Mouse (Mus musculus): ENCODE measurements around the gene Foxk1.
A peak's percentile ranks its signal among the peaks of the same experiment; 100 is the strongest.

Foxk1 gene

DNA sequence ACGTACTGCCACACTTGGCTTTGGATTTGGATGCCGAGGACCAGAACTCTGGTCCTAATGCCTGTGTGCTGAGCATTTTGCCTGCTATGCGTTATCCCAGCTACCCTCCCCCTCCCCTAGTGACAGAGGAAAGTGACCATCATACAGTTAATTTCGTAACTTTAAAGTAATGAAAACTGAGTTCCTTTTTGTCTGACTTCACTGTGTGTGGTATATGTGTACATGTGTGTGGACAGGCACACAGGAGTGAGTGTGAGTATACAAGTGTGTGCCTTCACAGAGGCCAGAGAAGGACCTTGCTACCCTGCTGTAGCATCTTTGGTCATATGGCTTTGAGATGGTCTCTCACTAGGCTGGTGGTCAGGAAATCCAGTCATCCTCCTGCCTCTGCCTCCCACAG lies 17.1 kb downstream of the Foxk1 start:
- no peak for DNase-seq (ENCODE audit: low spot score in 2 of 2)

GRCm38 (mm10) chr5:142420317-142420716 lies 19.0 kb downstream of the Foxk1 start:
- no peak for DNase-seq (ENCODE audit: low spot score in 2 of 2)

DNA sequence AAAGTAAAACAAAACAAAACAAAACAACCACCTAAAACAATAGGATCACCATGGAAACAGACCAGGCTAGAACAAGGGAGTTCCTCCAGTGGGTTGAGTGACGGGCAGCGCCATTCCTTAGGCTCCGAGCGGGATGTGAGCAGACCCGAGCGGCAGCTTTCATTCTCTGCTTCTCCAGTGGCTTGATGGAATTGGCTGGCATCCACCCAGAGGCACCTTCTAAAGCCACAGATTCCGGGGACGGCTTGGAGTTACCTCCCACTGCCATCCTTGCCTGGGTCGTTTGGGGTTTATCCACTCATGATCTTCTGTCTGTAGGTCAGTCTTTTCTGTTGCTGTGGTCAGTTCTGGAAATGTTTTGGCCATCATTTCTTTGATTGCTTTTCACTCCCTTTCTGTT lies 19.6 kb downstream of the Foxk1 start:
- DNase-seq (ENCODE audit: low spot score in 2 of 2) = no peak

DNA sequence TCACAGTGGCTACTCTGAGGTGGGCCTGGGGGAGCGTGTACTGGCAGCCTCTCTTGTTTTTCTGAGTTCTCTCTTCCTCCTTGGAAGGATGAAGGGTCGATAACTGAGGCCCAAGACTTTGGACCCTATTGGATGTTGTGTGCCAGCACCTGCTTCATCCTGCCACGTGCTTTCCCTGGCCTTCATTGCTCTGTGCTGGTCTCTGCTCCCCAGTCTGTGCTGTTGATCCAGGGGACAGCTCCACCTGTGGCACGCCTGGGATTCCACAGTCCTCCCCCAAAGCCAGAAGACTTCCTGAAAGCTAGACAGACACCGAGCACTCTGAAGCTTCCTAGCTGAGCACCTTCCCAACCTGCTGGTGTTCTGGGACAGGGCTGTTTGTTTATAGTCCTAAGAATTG lies 20.6 kb downstream of the Foxk1 start:
- no peak for DNase-seq (ENCODE audit: low spot score in 2 of 2)

- no peak for DNase-seq (ENCODE audit: low spot score in 2 of 2)
Measured at GRCm38 (mm10) chr5:142423141-142423540, 21.8 kb downstream of the Foxk1 start.

DNA sequence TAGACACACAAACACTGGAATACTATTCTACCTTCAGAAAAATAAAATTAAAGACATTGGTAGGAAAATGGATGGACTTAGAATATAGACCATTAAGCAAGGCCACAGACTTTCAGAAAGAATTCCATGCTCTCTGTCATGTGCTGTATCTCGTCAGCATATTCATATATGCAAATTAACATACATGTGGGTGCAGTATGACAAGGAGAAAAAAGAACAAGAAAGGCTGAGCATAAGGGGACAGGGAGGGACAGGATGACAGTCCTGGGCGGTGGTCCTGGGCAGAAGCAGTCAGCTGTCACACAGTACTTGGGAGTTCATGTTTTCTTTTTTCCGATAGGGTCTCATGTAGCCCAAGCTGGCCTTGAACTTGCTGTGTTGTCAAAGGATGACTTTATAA lies 22.4 kb downstream of the Foxk1 start:
- DNase-seq (ENCODE audit: low spot score in 2 of 2) = no peak

DNA sequence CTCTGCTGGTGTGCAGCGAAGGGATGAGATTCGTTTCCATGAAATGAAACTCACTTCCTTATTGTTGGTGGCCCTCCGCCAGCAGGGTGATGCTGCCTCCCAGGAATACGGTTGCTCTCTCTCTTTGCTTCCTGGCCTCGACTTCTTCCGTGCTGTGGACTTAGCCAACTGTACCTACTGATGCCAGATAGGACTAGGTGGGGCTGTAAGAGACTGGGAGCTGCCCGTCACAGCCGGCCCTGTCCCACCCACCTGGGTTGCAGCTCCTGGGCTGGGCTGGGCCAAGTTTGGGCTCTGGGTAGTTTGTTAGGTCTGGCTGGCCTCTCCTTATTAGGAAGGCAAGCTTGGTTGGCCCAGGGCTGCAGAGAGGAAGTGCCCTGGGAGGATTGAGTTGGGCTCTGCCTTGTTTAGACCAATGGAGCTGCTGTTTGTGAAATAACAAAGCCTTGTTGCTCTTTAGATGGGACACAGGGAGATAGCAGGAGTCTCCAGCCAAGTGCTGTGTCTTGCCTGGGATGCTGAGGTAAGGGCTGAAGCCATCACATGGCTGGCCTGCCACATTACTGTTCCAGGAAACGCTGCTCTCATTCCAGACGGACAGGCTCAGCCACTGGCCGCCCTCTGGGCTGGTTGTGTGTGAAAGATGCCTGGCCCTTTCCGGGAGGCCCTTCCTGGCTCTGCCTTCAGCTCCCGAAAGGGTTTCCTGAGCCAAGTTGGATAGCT lies 23.5 kb downstream of the Foxk1 start:
- DNase-seq (ENCODE audit: low spot score in 2 of 2) = no peak

DNA sequence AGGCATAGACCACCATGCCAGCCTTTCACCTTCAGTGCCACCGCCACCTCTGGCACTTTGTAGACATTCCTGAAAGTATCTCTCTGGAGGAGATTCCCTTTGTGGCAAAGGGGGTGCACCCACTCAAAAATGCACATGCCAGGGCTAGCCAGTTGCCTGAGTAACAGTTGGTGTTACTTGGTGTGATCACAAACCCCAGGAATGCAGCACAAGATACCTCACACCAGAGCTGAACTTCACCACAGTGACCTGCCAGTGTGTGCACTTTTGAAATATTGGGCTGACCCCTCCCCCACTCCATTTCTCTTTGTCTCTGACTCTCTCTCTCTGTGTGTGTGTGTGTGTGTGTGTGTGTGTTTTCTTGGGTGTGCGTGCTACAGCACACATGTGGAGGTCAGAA lies 25.2 kb downstream of the Foxk1 start:
- DNase-seq (ENCODE audit: low spot score in 2 of 2) = no peak

DNA sequence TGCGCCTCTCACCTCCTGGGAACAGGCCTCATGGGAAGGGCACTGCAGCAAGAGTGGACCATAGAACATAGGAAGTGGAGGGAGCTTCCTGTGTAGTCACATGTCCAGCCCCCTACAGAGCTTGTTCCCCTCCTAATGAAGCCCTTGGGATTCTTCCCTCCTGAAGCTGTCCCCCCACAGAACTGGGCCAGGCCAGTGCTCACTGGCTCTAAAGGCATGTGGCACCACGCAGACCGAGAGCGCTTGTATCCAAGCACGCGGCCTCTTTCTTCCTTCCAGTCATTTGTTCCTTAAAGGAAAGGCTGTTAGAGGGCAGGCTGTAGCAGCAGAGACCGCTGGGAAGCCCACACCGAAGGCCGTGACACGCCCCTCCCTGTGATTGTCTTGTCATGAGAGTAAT lies 26.6 kb downstream of the Foxk1 start:
- no peak for DNase-seq (ENCODE audit: low spot score in 2 of 2)

DNA sequence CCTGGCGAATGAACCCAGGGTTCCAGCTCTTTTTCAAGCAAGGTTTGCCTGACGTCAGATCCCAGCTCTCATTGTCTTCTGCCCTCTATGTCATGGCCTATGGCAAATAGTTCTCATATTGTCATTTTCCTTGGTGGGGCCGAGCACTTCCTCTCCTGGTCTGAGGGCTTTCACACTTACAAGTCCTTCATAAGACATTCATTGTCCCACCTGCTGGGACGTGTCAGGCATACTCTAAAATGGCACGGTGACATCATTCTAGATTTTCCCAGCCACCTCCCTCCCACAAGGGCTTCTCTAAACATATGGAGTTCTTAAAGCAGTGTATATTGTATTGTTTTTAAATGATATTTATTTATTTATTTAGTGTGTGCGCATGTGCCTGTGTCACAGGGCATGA lies 27.4 kb downstream of the Foxk1 start:
- no peak for DNase-seq (ENCODE audit: low spot score in 2 of 2)

GRCm38 (mm10) chr5:142431029-142431428 lies 29.7 kb downstream of the Foxk1 start:
- no peak for DNase-seq (ENCODE audit: low spot score in 2 of 2)

DNA sequence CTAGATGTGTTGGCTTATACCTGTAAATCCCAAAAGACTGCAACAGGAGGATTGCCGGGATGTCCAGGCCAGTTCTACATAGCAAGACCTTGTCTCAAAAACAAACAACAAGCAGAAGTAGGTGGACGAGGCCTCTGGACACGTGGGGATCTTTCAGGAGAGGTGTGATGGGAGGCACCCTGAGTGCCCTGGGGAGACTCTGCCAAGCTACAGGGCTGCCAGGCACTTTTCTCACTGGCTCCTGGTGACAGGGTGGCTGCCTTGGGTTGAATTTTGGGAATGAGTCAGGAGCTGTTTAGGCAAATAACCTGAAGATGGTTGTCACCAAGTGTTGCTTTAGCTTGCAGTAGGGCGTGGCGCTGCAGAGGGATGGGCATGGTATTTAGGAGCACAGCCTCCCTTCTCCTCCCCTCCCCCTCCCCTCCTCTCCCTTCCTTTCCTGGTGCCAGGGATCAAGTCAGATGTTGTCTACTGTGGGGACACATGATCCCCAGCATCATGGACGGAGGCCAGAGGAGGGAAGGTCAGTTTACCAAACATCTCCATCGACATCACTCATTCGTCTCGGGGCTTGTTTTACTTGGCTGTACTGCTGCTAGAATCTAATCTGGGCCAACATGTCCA lies 30.6 kb downstream of the Foxk1 start:
- no peak for DNase-seq (ENCODE audit: low spot score in 2 of 2)

- no peak for DNase-seq (ENCODE audit: low spot score in 2 of 2)
Measured at GRCm38 (mm10) chr5:142432695-142433094, 31.4 kb downstream of the Foxk1 start.

DNA sequence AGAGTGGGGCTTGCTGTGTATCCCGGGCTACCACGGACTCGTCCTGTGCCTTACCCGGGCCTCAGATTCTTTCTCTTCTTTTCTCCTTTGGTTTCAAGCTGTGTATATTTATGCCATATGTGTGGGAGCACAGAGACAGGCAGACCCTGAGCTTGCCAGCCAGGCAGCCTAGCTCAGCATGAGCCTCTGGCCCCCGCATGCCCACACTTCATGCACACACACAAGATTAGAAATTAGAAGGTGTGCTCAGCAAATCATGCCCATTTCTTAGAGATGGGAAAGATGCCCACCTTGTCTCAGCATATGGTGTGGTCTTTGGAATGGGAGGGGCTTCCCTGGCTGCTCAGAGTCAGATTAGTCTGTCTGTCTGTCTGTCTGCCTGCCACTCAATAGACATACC lies 32.8 kb downstream of the Foxk1 start:
- DNase-seq (ENCODE audit: low spot score in 2 of 2) = peak; percentile 66 to 84

GRCm38 (mm10) chr5:142435736-142436135 lies 34.4 kb downstream of the Foxk1 start:
- DNase-seq (ENCODE audit: low spot score in 2 of 2) = no peak

DNA sequence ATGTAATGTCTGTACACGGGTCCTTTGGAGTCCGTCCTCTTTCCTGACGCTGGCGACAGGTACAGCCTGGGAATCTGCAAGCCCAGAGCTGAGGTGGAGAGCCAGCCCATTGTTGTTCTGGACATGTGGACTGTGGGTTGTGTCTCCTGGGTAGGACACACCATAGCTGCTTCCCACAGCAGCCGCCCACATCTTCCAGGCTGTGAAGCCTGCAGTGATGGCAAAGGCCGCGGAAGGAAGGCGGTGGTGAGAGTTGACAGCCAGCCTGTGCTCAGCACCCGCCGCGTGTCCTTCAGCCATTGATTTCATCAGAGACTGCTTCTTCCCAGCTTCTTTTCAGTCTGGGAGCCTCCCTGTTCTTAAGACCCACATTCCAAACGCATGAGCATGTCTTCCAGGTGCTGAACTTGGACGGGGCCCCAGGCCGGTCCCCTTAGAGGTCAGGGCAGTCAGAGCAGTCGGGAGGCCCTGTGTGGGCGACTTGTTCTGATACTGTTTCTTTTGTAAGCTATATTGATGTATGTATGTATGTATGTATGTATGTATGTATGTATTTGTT lies 37.2 kb downstream of the Foxk1 start:
- peak; percentile 56 to 69 for DNase-seq (ENCODE audit: low spot score in 2 of 2)

DNA sequence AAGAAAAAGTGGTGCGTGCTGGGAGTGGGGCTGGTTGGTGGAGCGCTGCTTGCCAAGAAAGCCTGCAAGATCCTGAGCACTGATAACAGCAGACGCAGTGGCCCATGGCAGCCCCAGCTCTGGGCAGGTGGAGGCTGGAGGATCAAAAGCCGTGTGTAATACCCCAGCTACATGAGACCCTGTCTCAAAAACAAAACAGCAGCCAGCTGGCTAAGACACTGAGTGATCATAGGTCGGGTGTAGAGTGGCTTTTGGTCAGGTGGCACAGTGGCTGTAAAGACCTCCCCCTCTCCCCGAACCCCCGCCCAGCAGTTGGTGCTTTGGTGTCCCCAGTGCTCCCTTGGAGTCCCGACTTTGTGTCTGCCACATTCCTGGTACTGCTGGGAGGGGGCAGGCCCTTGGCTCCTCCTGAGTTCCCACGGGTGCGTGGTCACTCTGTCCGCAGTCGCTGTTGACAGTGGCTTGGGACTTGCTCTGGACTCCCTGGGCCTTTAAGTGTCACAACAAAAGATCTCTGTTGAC lies 38.7 kb downstream of the Foxk1 start:
- DNase-seq (ENCODE audit: low spot score in 2 of 2) = no peak

DNA sequence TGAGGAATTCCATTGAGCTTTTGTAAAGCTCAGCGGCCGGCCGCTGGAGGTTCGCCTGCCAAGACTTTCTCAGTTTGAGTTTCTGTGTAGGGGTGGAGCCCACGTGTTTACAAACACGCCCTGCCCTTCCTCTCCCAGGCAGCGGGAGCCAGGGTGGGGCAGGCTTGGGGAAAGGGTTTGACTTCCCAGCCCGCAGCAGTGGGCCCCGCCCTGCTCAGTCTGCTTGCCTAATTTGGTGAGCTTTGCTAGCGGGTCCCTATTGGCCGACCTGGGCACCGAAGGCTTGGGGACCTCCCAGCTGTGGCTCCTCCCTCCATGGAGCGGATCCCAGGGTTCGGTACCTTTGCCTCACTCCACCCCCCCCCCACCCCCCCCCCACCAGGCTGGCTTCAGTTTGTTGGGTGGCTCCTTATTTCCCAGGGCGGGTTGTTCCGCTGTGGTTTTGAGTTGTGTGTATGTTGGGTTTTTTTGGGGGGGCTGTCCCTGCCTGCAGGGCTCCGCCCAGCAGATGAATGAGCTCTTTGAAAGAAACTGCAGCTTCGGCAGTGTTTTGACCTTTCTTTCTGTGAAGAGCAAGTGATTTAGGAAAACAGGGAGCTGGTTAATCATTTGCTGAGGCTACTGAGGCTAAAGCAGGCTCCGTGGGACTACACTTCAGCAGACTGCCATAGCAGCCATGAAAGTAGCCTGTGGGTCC lies 39.3 kb downstream of the Foxk1 start:
- peak in 1 of 2 experiments; percentile 52 for DNase-seq (ENCODE audit: low spot score in 2 of 2)

GRCm38 (mm10) chr5:142441332-142442044 lies 40.2 kb downstream of the Foxk1 start:
- DNase-seq (ENCODE audit: low spot score in 2 of 2) = no peak

DNA sequence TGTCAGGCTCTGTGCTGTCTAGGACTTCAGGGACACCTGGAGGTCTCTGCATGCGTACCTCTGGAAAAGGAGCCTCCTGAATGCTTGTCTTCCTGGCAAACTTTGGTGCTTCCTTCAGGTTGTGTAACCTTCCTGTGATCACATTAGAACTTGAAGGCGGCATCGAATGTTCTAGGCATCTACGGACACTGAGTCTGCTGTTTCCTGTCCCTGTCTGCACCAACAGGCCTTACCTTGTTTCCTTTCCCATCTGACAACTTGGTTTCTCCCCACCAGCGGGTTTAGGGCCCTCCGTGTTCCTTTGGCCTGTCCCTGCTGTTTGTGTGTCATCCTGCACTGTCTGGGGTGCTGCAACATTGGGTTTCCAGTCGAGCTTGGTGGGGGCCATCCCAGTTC lies 40.7 kb downstream of the Foxk1 start:
- DNase-seq (ENCODE audit: low spot score in 2 of 2) = no peak

GRCm38 (mm10) chr5:142443514-142443913 lies 42.2 kb downstream of the Foxk1 start:
- no peak for DNase-seq (ENCODE audit: low spot score in 2 of 2)

GRCm38 (mm10) chr5:142443994-142444393 lies 42.7 kb downstream of the Foxk1 start:
- DNase-seq (ENCODE audit: low spot score in 2 of 2) = no peak
